Mouse (Mus musculus) liver, embryonic 14.5 days (tissue): ENCODE results near the gene Fhit. TPM values are rescaled to one million over a fixed set of nuclear protein-coding genes. Genes with fewer than 3 reads are reported as not detected.

Experiments
- ATAC-seq: fragments of 200-750 bp; cut with Nextera tagmentation; 2 replicates; pipeline ENCODE4 v1.8.0; 2017; ENCODE audit warnings: moderate number of reproducible peaks, mild to moderate bottlenecking, moderate library complexity; ENCODE audit not compliant: insufficient read depth
- DNase-seq, 3 experiments: peaks; one replicate each; pipeline ENCODE4 v3.0.0-alpha.2; 2012 to 2013; ENCODE audit warnings: low read depth in 3 of 3, low spot score in 3 of 3
- H3K27ac ChIP-seq: fragments of 300-500 bp; sonication (generic); 2 replicates; pipeline ENCODE4 v1.5.1; 2014; ENCODE audit warnings: moderate library complexity, mild to moderate bottlenecking, control low read depth, inconsistent platforms
- H3K27me3 ChIP-seq: fragments of 300-500 bp; sonication (generic); 2 replicates; pipeline ENCODE4 v1.6.1; 2014; ENCODE audit warnings: mild to moderate bottlenecking, low read length, moderate library complexity; ENCODE audit not compliant: control insufficient read depth, insufficient read depth
- H3K36me3 ChIP-seq: fragments of 300-500 bp; sonication (generic); replicated peaks from 2 replicates; pipeline ENCODE4 v1.6.1; 2014; ENCODE audit warnings: low read depth; ENCODE audit not compliant: control insufficient read depth, insufficient read depth
- H3K4me1 ChIP-seq, 2 experiments: fragments of 200-500 bp in 1 of 2; fragments of 300-500 bp in 1 of 2; sonication (generic) in 1 of 2; replicated peaks; 2 replicates each; pipeline ENCODE4 v1.6.1; 2012 to 2014; ENCODE audit warnings: antibody characterized with exemption in 1 of 2, inconsistent platforms in 1 of 2, low read length in 1 of 2; ENCODE audit not compliant: control insufficient read depth in 2 of 2, insufficient read depth in 2 of 2
- H3K4me2 ChIP-seq: fragments of 300-500 bp; sonication (generic); 2 replicates; pipeline ENCODE4 v1.6.1; 2014; ENCODE audit warnings: low read depth, mild to moderate bottlenecking, control low read depth, moderate library complexity
- H3K4me3 ChIP-seq, 2 experiments: fragments of 200-500 bp in 1 of 2; fragments of 300-500 bp in 1 of 2; sonication (generic) in 1 of 2; 2 replicates each; pipeline ENCODE4 v1.5.1; 2012 to 2014; ENCODE audit warnings: low read depth in 2 of 2, low read length in 2 of 2, mild to moderate bottlenecking in 2 of 2, control low read depth in 1 of 2, inconsistent platforms in 1 of 2, moderate library complexity in 1 of 2; ENCODE audit not compliant: insufficient read depth in 1 of 2
- H3K9ac ChIP-seq: fragments of 300-500 bp; sonication (generic); replicated peaks from 2 replicates; pipeline ENCODE4 v1.6.1; 2014; ENCODE audit warnings: mild to moderate bottlenecking, control low read depth, moderate library complexity
- H3K9me3 ChIP-seq: fragments of 300-500 bp; sonication (generic); 2 replicates; pipeline ENCODE4 v1.6.1; 2016; ENCODE audit warnings: low read length, mixed read lengths; ENCODE audit not compliant: control insufficient read depth
- CTCF ChIP-seq: IDR thresholded peaks from 2 replicates; pipeline ENCODE4 v1.5.1; 2016; ENCODE audit warnings: antibody characterized with exemption, low read depth, control low read depth
- EP300 ChIP-seq: IDR thresholded peaks from 2 replicates; pipeline ENCODE4 v1.6.1; 2016; ENCODE audit warnings: antibody characterized with exemption, low read depth
- WGBS: fragments of 180-500 bp; shearing (Covaris S2); extraction: QIAGEN DNeasy Blood & Tissue Kit; methylation state at CpG from one replicate; pipeline ENCODE4 v1.1.7; 2014; ENCODE audit not compliant: insufficient replicate concordance; 5-methylcytosine and 5-hydroxymethylcytosine counted together
- polyA plus RNA-seq, 2 experiments: library from polyadenylated mRNA; depleted of rRNA in 1 of 2; stranded (reverse) in 1 of 2; unstranded in 1 of 2; fragments of >200 nt; fragmentation: Nextera tagmentation in 1 of 2; extraction: Ambion mirVana in 1 of 2; gene quantifications; 2 replicates each; pipeline versions ENCODE4 v1.2.1 to v1.2.3; 2012 to 2014

Fhit gene
- polyA plus RNA-seq, 2 experiments, result 1.4 to 1.9 TPM

- 67% methylated on average over 4 of the region's 4 CpGs for WGBS
- H3K36me3 ChIP-seq, result no peaks in the 10 kb centered on the region
- H3K9ac ChIP-seq, result no peak overlapping the region
- no peak overlapping the region for H3K27ac ChIP-seq
- H3K27me3 ChIP-seq, result no peaks in the 10 kb centered on the region
- no peak for DNase-seq
- no peaks in the 10 kb centered on the region for H3K9me3 ChIP-seq
- no peak for TF ChIP-seq EP300
- no peak for TF ChIP-seq CTCF
- no peak for ATAC-seq
- no peaks in the 10 kb centered on the region for H3K4me1 ChIP-seq
- H3K4me3 ChIP-seq, result no peak overlapping the region
- H3K4me2 ChIP-seq, result no peak overlapping the region
Observed at GRCm38 (mm10) chr14:9751341-9751740, 1410.5 kb downstream of the Fhit start.

- H3K4me2 ChIP-seq, result no peak overlapping the region
- H3K36me3 ChIP-seq, result no peaks in the 10 kb centered on the region
- no peak for ATAC-seq
- no peaks in the 10 kb centered on the region for H3K9me3 ChIP-seq
- 46% methylated on average over 1 of the region's 1 CpGs for WGBS
- H3K4me1 ChIP-seq, result no peaks in the 10 kb centered on the region
- no peak overlapping the region for H3K9ac ChIP-seq
- no peak overlapping the region for H3K4me3 ChIP-seq
- no peak for TF ChIP-seq CTCF
- no peak for TF ChIP-seq EP300
- no peaks in the 10 kb centered on the region for H3K27me3 ChIP-seq
- no peak overlapping the region for H3K27ac ChIP-seq
- no peak for DNase-seq
Observed at GRCm38 (mm10) chr14:9748709-9749108, 1413.1 kb downstream of the Fhit start.

GRCm38 (mm10) chr14:9721917-9722472 is 1439.8 kb downstream of the Fhit start:
- Histone ChIP-seq H3K4me3 (no peak overlapping the region), H3K27me3 (no peaks in the 10 kb centered on the region), H3K9me3 (no peaks in the 10 kb centered on the region), H3K4me2 (no peak overlapping the region), H3K36me3 (no peaks in the 10 kb centered on the region), H3K9ac (no peak overlapping the region), H3K27ac (no peak overlapping the region), H3K4me1 (no peaks in the 10 kb centered on the region)
- WGBS, result 41% methylated on average over 2 of the region's 2 CpGs
- TF ChIP-seq EP300 (no peak), CTCF (no peak)
- no peak for ATAC-seq
- no peak for DNase-seq

- Histone ChIP-seq H3K9me3 (no peaks in the 10 kb centered on the region), H3K9ac (no peak overlapping the region), H3K4me1 (no peaks in the 10 kb centered on the region), H3K27me3 (no peaks in the 10 kb centered on the region), H3K36me3 (no peaks in the 10 kb centered on the region), H3K4me3 (no peak overlapping the region), H3K27ac (no peak overlapping the region), H3K4me2 (no peak overlapping the region)
- 35% methylated on average over 1 of the region's 1 CpGs for WGBS
- ATAC-seq, result no peak
- no peak for DNase-seq
- TF ChIP-seq EP300, result no peak
- TF ChIP-seq CTCF, result no peak
Observed at GRCm38 (mm10) chr14:9698621-9699020, 1463.2 kb downstream of the Fhit start.

- Histone ChIP-seq H3K36me3 (no peaks in the 10 kb centered on the region), H3K9ac (no peak overlapping the region), H3K9me3 (no peaks in the 10 kb centered on the region), H3K4me1 (no peaks in the 10 kb centered on the region), H3K4me2 (no peak overlapping the region), H3K4me3 (no peak overlapping the region), H3K27me3 (no peaks in the 10 kb centered on the region), H3K27ac (no peak overlapping the region)
- no peak for DNase-seq
- 48% methylated on average over 3 of the region's 3 CpGs for WGBS
- TF ChIP-seq EP300 (no peak), CTCF (no peak)
- ATAC-seq, result no peak
Observed at GRCm38 (mm10) chr14:9697101-9697500, 1464.7 kb downstream of the Fhit start.
